Mouse (Mus musculus) mouse trophoblast stem cell (cell line): Measurements from ENCODE around the gene Elavl2.
"Not testable (repeated sequence)": the region's sequence is repeated elsewhere in the genome, so short reads cannot be mapped to it uniquely, and the experiment has no call there.

ENCODE experiments used
- in situ Hi-C, 2 experiments: fragments of 300-500 bp; cut with MseI, MboI; formaldehyde crosslinking; loops; 2 replicates in 1 of 2; 3 replicates in 1 of 2; pipeline ENCODE4 v1.15.1; 2025

Elavl2 gene

DNA sequence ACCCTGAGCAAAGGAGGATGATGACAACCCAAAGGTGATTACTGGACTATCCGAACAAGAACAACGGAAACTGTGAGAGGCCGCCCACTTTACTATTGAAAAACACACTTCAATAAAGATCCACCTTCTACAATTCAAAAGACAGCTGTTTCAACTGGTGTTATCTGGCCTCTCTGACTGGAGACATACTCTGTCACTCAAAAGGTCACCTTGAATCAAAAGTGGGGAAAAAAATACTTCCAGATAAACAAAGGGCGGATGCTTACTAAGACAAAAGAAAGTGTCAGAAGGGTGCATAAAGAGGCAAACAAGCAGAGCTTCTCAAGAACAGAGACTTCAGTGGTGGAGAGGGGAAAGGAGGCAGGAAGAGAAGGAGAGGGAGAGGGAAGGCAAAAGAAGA lies 66.4 kb downstream of the Elavl2 start:
- in situ Hi-C loops = no loop called here

DNA sequence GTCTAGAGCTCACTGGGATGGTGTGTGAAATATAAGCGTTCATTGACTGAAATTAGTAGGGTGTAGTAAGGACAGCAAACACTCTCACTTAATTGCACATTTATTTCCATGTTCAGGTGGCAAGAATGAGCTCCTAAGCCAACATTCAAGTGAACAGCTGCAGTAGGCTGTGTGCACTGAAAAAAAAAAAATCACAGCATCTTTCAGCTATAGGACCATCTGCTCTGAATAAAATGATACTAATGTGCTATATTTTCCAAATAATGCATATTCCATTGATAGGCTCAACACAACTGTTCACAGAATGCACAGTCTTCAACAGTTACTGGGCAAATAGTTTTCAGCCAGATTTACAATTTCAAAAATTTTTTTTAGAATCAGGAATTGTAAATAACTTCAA lies 89.8 kb downstream of the Elavl2 start:
- in situ Hi-C loops = no loop called here

DNA sequence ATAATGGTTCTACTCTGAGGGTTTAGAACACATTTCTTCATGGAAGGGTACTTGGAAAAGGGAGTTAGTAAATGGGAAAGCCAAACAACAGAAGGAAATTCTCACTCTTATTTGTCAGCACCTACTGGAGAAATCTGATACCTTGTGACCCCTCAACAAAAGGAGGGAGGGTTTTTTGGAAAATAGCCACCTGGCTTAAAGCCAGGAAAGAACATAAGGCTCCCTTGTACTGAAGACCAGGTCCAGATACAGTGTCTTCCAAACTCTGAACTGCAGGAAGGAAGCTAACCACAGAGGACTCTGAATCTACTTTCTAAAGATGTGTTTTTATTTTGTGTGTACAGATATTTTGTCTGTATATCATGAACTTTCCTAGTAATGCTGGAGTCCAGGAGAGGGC lies 102.9 kb downstream of the Elavl2 start:
- in situ Hi-C loops = no loop called here

DNA sequence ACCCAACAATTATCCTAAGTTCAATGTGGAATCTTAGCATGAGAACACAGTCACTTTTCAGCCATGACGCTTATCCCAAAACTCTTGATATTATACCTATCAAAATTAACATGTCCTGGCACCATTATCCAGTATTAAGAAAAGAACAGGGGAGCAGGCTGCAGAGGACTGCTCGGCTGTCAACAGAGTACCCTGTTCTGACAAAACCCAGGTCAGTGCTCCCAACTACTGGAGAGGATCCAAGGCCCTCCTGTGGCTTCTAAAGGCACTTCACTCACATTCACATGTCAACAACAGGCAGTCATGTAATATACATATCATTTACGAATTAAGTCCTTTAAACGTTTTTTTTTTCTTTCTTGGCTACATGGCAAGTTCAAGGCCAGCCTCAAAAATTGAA lies 105.3 kb downstream of the Elavl2 start:
- in situ Hi-C loops = no loop called here

DNA sequence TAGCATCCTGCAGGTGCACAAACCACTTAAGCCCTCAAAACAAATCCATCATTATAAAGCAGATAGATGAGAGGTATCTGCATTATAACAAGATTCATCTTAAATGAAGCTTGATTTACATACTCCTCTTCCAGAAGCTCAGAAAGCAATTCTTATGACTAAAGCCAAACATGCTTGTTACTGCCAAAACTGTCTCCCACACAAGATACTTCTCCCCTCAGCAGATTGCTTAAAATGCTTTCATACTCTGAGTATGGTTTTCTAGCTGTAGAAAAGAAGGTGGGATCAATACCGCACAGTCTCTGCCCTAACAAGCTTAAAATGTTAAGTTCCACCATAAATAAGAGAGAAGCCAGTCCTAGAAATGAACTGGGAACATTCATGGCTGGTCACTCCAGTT lies 109.1 kb downstream of the Elavl2 start:
- in situ Hi-C loops = no loop called here

DNA sequence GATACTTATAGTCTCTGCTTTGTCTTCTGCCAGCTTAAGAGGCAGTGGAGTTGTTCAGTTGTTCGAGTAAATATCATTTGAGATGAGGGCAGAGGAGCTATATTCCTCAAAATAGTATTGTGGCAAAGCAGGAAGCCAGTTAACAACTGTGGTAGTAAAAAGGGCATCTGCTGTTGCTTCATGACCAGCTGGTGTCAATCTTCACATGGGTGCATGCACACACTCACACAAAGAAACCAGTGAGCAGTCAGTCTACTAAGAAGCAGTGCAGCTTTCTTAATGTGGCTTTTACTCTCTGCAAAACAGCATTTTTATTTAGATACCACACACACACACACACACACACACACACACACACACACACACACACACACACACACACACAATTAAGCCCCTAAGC lies 110.2 kb downstream of the Elavl2 start:
- in situ Hi-C loops = no loop called here

DNA sequence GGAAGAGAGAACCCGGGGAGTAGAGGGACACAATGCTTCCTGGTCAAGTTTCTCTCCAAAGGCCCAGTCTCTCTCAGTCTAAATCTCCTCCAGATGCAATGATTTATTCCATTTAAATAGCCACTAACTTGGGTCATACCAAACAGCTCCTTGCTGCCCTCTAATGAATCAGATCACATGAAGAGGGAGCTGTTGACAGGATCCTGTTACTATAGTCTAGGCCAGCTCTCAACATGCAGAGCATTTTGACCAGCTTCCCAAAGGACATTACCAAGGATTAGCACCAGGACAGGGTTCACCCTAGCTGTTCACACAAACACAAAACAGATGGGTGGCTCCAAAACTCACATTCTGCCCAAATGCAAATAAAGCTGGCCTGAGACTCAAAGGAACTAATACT lies 111.4 kb downstream of the Elavl2 start:
- in situ Hi-C loops = no loop called here

DNA sequence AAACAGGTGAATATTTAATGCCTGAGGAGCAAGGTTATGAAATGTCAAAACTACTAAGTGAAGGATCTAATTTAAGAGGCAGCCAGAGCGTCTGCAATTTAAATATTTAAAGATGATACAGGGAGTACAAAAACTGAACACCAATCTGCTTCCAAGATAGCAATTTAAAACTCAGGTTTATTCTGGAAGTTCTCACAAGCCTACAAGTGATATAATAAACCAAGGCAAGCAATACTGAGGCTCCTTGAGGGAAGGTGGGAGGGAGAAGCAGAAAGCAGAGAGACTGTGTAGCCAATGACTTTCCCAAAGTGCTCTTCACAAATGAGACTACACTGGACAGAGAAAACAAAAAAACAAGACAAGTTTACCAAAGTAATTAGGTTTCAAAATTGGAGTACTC lies 132.2 kb downstream of the Elavl2 start:
- in situ Hi-C loops = no loop called here

DNA sequence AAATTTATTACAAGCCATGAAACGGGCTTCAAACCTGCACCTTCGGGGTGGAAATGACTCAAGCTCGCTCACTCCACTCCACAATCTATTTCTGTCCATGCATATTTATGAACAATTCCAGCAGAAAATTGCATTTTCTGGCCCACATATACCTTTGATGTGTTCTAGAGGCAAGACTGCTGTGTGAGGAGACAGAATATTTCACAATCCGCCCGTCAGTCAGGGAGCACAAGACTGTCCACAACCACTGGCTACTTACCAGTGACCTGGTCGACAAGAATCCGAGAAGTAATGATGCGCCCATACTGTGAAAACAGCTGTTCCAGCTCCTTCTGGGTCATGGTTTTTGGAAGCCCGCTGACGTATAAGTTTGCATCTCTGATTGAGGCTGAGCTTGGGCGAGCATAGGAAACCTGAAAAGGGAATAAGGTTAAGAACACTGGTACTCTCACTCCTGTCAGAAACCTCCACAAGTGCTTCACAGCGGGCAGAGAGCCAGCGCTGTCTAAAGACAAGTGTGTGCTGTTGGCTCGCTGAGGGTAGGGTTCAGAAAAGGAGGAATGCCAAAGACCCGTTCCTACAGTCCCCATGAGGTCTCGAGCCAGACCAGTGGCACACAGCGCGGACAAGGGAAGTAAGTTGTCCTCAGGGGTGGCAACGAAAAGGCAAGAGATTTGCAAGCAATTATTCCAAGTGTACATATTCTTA lies 136.7 kb downstream of the Elavl2 start:
- in situ Hi-C loops = no loop called here

DNA sequence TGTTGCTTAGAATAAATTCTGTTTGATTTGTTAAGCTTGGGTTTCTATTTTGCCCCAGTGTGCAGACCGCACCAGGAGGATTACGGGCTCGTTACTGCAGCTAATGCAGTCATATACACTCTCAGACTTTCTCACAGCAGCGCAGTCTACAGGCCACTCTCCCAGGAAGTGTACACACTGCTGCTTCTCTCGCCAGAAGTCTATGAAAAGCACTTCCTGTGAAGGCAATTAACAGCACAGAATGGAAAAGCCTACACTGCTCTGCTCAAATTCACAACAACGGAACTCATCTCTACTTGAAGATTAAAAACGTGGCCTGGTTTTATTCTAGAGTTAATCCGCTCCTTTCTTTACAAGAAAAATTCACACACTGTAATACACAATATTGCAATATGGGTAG lies 137.7 kb downstream of the Elavl2 start:
- in situ Hi-C loops = no loop called here

DNA sequence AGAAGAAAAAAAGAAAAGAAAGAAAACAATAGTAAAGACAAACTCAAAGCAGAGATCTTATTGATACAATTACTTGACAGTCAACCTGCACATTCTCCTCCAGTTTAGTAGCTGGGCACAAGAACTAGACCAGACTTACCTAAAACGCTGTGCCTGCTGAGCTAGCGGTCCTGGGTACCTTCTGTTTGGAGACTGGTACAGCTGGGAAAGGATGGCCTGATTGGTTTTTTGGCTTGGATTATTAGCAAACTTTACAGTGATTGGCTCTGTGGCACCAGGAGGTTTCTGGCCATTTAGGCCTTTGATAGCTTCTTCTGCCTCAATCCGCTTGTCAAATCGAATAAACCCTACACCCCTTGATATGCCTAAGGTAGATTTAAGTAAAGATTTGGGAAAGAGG lies 140.0 kb downstream of the Elavl2 start:
- in situ Hi-C loops = no loop called here

DNA sequence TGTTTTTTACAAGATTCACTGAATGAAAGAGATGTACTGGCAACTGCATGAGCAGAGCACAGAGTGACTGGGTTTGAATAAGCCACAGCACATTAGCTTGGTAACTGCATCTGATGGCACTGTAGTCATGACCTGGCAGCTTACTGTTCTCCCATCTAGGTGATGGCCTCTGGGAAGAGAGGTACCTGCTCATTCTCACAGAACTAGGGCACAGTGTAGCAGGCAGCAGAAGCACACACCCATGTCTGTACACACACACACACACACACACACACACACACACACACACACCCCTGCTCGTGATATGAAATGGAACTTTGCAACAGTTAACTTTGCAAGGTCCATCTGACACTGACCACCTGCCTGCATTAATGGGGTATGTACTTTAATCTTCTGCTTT lies 151.9 kb downstream of the Elavl2 start:
- in situ Hi-C loops = no loop called here

DNA sequence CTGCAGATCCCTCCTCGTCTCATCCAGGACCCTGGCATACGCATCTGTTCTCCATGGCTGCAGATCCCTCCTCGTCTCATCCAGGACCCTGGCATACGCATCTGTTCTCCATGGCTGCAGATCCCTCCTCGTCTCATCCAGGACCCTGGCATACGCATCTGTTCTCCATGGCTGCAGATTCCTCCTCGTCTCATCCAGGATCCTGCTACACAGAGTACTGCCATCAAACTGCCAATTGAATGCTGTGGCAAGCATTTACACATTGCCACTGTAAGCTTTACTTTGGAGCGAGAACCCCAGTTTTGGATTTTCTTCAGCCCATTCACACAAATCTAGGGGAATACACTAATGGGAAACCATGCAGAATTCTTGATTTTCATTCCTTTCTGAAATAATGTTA lies 155.4 kb downstream of the Elavl2 start:
- in situ Hi-C loops = not testable (repeated sequence)

DNA sequence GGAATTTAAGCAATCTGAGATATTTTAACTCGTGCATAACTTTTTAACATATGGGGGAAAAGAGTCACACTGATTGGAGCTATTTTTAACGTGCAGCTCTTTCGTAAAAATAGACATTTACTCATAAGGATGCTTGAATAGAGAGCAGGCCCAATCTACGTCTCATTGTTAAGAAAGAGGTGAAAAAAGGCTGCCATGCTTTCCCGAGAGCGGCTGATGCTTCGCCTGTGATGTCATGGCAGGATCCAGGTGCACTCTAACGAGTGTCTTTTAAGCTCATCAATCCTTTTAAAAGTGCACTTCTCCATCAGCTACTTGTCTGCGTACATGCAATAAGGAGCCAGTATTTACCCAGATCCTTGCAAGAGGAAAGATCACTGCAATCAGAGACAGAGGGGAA lies 156.0 kb downstream of the Elavl2 start:
- in situ Hi-C loops = no loop called here

DNA sequence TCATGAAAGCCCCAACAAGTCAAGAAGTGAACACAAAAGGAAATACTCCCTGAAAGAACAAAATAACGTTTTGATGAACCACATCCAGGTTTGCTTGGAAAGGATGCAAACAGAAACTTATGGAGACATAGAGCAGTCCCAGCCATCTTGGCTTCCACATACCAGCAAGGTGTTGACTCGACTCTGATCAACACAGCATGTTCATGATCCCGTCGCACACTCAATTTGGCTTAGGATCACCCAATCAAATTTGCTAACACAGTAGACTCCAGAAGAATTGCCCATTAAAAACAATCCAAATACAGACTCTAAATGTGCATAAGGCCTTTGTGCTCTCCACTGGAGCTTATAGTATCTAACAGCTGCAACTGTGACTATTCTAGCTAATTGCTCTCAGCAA lies 156.7 kb downstream of the Elavl2 start:
- in situ Hi-C loops = no loop called here

DNA sequence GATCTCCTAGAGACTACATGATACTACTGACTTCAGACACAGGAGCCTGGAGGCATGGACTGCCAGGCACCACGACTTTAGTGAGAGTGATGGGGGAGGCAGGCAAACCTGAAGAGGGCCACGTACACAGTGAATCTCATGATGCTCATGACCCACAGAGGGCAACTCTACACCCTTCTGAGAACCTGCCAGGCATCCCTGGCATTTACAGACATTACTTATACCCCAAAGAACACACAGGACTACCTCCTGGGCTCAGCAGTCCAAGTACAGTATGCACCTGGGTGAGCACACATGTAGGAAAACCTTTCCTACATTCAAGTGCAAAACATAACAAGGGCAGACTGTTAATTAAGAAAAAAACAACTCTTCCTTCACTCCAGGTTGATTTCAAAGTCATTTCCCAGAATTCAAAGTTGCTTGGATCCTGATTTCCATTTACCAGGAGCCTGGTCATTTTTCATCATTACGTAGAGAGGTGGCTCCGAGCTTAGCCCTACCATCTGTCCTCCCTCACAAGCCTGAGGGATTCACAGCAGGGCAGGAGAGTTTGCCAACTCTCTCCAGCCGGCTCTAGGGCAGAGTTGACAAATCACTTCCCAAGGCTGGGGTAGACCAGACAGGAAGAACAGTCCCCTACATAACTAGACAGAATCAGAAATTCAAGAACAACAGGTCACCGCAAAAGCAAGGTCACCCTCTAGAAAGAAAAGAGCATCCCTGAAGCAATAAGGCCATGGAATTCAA lies 161.7 kb downstream of the Elavl2 start:
- in situ Hi-C loops = no loop called here

DNA sequence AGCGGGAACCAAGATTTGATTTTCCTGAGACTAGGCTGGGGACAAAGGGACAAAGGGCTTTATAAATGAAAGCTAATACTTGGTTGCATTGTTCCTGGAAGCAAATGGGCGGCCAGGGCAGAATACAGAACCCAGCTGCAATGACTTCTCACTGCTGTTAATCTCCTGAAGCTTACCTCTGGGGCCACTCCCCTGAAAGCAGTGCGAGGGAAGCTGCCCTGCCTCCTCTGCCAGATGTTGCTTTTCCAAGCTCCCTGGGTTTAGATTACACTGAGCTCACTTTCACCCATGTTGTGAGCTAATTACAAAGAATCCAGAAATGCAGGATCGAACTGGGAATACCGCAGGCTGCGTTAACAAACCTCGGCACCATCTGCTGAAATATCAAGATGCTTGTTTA lies 163.6 kb downstream of the Elavl2 start:
- in situ Hi-C loops = no loop called here

DNA sequence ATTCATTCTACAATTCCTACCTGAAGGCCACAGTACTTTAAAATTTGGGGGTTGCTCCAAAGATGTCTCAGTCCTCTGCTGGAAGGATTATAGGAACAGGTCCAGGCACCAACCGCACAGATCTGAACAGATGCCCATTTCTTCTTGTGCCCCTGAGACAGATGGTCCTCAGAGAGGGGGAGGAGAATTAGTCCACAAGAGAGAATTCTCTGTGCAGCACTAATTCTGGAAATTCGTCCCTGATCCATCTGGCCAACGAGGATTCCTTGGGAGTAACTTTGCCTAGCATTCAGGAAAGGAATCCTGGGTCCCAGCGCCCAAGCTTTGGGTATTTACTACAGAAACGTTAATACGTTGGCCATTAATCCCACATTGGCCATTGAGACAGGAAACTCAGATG lies 165.6 kb downstream of the Elavl2 start:
- in situ Hi-C loops = no loop called here

DNA sequence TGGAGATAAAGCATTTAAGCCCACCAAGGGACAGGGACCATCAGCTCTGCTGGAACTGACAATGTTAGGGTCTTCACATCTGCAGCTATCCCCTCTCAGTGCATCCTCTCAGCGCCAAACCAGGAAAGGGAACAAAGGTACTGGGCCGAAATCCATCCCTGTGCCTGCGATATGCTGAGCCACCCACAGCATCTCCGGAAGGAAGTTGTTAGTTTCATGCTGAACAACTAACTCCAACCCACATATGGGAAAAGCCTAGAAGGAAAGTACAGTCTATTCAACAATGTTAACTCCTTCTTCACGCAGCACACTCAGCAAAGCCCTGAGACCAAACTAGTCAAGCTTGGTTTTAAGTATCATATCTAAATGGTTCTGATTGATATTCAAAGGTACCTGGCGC lies 167.0 kb downstream of the Elavl2 start:
- in situ Hi-C loops = no loop called here

DNA sequence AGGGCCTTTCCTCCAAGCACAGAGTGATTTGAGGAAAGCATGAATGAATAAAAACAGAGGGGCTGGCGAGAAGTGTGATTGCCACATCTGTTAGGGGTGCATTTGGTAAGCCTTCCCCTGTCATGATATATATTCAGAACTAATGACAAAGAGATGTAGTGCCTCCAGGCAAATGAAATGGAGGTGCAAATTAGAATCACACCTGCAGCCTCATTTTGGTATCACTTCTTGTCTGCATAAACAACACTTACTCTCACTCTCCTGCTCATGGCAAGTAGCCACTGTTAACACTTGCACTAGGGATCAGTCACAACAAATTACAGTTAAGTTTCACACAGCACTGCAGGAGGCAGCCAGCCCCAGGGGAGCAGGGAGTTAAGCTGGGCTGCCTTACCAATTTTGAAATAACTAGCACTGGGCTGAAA lies 170.1 kb downstream of the Elavl2 start:
- in situ Hi-C loops = no loop called here

DNA sequence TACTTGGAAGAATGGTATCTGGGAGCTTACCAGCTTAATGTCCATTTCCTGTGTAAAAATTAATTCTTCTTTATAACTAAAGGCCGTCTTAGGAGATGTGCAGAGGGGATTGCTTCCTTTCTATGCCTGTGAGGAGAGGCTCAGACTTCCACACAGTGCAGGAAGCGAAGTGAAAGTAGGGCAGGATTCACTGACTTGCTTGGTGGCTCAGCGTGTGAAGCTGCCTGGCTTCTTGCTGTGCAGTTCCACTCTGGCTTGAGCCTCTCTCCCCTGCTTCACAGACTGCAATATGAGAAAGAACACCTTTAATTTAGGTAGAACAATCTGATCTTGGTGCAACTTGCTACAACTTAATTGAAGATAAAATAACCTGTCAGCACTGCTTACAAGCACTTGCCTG lies 172.2 kb downstream of the Elavl2 start:
- in situ Hi-C loops = no loop called here

DNA sequence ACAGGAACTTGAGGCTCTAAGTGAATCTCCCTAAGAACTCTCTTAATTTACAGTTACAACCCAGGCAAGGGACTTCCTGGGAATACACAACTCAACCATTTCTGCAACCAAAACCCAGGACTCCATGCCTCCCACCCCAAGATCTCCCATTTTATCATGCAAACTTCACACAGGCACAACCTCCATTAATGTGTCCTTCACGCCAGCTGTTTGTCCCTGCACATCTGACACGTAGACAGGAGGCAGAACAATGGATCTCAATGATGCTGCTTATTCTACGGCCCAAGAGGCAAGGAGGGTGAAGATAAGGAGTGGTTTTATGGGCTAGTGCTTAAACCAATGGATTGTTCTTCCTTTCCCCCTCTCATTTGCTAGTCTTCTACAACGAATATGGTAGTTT lies 176.8 kb downstream of the Elavl2 start:
- in situ Hi-C loops = no loop called here

DNA sequence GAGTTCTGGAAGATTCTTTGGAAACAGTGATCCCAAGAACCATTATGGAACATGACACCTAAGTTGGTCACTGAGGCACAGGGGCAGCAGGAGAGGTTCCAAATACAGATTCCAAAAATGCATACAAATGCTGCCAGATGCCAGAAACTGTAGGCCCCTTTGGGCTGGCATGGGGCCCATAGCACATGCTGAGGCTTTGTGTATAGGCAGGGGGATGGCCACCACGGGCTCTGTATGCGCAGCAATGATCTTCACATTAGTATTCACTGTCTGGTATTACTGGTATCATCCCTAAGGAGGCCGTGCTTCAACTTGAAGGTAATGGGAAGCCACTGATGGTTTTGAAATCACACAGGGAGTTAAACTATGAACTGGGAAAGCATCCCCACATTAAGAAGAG lies 181.3 kb downstream of the Elavl2 start:
- in situ Hi-C loops = no loop called here

DNA sequence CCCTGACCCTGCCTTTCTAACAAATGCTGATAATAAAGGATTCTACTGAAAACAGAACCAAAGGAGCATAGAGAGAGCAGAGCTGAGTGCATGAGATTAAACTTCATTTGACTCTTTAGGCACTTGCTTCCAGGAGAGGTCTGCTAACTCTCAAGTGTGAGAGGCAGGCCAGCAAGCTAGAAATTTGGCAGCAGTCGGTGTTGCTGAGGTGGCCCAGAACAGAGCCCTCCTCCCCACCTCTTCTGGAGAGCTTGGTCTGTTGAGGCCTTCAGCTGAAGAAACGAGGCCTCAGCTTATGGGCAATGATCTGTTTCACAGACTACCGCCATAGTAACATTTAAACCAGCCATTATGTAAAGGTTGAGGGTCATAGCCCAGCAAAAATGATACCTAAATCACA lies 186.7 kb downstream of the Elavl2 start:
- in situ Hi-C loops = no loop called here
